ENCODE assay signal across 8 mouse cellular contexts in the genomic region with DNA sequence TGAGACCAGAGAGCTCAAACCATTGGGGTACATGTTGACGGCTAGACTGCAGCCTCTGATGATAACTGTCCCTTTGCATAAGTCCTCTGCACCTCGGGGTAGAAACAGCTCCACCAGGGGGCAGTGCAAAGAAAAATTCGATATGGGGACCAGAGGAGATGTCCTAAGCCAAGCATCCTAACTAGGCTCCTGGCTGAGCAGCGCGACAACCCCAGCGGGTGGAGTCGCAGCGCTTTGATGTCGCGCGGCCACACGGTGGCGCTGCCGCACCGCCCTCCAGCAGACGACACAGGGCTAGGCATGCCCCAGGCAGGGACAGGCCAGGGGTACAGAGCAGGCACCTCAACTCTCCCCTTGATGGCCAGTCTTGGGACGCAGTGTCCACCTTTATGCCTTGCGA.
DNase-seq lines count a peak whose midpoint lies in the region; ATAC-seq lines count a peak whose summit lies in the region.

No protein-coding gene starts in this region.

- ATAC-seq in activated CD4-positive, CD25-positive, alpha-beta regulatory T cell, adult 4 months = peak; percentile 72
- ATAC-seq in intestine, embryonic 14.5 days (replicated peaks; ENCODE audit: low FRiP score, low TSS enrichment, low read depth) = peak; percentile 85

- no peak overlapping the region for H3K27ac ChIP-seq in intestine, embryonic 14.5 days (ENCODE audit: low read depth)

- H3K4me2 ChIP-seq in intestine, embryonic 14.5 days (ENCODE audit: low read length) = no peak overlapping the region

- no peaks in the 10 kb centered on the region for H3K9me3 ChIP-seq in intestine, embryonic 14.5 days (ENCODE audit: control insufficient read depth, low read length)

- 0 out of 2 replicates have a peak, but pooled peaks cover 4% of the 10 kb centered on the region for H3K27me3 ChIP-seq in intestine, embryonic 14.5 days (replicated peaks; ENCODE audit: control insufficient read depth, insufficient read depth, low read length)

- H3K36me3 ChIP-seq in intestine, embryonic 14.5 days (ENCODE audit: control insufficient read depth, insufficient read depth, low read length) = no peaks in the 10 kb centered on the region

- WGBS in intestine, embryonic 14.5 days = 4% methylated on average over 18 of the region's 18 CpGs

- no peak overlapping the region for H3K4me3 ChIP-seq in intestine, embryonic 14.5 days (ENCODE audit: low read depth, low read length)

- intact Hi-C loops in left cerebral cortex, postnatal 14 days (cut with DNase I) = loop anchor here (10.0 kb wide), 1 partner anchor 1021 kb away; no protein-coding TSS in a partner anchor

- peak; percentile 92 for DNase-seq in embryo, embryonic 10.5 days (ENCODE audit: low spot score)
- DNase-seq in gastrocnemius, postnatal 25 days = peak; percentile 80
- DNase-seq in intestine, embryonic 14.5 days (ENCODE audit: low spot score) = peak; percentile 86
- peak; percentile 85 to 86 for DNase-seq in left cerebral cortex, postnatal 14 days (ENCODE audit: low spot score in 2 of 2)
- DNase-seq in mesoderm, embryonic 11.5 days (ENCODE audit: low read depth, low spot score) = peak; percentile 92
- peak; percentile 76 to 81 for DNase-seq in right cerebral cortex, postnatal 36 days (ENCODE audit: low spot score in 2 of 2)
- DNase-seq in yolk sac, embryonic 10.5 days (ENCODE audit: low spot score) = peak; percentile 55

- H3K4me1 ChIP-seq in intestine, embryonic 14.5 days (replicated peaks; ENCODE audit: control insufficient read depth, insufficient read depth, low read length) = no peaks in the 10 kb centered on the region

- no peak overlapping the region for H3K9ac ChIP-seq in intestine, embryonic 14.5 days (ENCODE audit: low read length)
